Mouse (Mus musculus): ENCODE results near the gene BC048403.
"Not testable (repeated sequence)": the region's sequence is repeated elsewhere in the genome, so short reads cannot be mapped to it uniquely, and the experiment has no call there.

BC048403 gene

DNA sequence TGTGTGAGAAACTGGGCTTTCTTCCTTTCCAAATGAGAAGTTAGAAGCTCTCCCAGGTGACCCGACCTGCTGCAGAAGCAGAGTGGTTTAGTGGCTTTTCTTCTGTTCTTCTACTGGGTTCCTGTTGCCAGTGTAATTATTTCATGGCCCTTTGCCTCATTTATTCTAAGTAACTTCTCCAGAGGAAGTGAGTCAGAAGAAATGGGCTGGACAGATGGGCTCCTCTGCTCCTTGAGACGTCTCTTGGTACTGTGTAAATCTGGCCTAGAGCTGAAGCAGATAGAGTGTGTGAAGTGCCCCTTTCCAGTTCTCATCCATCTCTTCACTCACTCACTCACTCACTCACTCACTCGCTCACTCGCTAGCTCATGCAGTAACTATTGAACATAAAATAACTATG lies 16.9 kb downstream of the BC048403 start:
- DNase-seq (ENCODE audit: low spot score) = no peak

DNA sequence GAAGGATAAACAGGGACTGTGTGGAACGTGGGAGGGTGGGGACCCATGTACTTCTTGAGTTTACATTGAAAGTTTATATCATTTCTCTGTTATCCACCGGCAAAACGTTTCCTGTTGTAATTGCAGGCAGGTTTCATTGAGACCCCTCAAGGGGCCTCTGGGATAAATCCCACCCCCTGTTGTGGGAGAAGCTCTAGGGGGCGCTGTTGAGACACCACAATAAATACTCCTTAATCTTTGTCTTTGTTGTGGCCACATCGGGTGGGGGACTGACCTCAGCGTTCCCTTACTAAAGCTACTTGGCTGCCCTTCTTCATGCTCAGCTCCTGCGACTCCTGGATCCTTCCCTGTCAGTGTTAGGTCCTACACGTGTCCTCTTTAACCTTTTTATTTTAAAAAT lies 19.4 kb downstream of the BC048403 start:
- DNase-seq (ENCODE audit: low spot score) = no peak

DNA sequence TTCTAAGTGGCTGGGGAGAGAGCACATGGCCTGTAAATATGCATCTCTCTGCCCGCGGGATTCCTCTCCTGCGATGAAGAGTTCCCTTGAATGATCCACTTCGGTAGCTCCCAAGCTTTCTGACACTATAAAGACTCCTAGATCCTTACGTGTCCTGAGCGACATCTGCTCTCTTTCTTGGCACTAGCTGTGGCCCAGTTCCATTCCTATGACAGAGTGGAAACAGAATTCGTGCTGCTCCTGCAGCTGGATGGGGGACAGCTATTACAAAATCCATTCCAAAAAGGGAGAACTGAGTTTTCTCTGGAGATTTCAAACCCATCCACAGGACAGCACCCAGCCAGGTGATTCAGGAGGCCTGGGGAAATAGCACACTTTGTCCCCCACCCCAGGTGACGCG lies 22.4 kb downstream of the BC048403 start:
- DNase-seq (ENCODE audit: low spot score) = no peak

DNA sequence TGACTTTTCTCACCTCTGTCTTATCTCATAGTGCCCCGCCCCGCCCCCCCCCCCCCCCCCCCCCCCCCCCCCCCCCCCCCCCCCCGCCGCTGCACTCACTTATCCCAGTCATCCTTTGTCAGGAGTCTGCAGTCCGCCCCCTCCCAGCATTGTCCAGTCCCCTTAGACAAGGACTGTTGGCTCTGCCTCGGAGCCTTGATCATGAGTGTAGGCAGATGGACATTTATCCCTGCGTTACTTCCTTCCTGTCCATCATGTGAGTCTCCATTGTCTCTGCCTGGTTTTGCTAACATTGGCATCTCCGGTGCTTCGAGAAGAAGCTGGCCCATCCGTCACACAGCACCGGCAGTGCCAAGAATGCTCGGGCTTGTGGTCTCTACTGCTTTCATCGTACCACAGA lies 23.5 kb downstream of the BC048403 start:
- no peak for DNase-seq (ENCODE audit: low spot score)

DNA sequence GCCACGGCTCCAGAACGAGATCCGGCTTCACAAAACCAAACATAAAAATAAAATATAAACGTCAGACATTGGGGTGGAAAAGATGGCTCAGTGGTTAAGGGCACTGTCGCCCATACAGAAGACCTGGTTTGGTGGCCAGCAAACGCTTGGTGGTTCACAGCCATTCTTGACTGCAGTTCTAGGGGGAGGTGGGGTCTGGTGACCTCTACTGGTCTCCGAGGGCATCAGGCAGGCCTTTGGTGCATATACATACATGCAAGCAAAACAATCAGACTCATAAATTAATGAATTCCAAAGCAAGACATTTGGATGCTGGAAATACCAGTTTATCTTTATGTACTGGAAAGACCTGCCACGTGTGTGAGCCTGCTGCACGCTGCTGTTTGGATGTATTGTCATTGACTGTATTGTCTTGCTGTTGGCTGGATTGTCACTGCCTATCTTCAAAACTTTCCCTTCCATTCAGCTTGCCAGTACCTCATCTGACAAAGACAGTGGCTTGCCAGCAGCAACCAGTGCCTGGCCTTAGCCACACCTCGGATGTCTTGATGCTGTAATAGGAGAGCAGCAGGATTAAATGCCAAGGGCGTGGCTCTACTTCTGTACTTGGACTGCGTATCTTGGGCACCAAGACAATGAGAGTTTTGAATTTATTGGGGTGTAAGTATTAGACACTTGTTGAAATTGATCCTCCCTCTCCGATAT lies 24.9 kb downstream of the BC048403 start:
- DNase-seq (ENCODE audit: low spot score) = no peak

DNA sequence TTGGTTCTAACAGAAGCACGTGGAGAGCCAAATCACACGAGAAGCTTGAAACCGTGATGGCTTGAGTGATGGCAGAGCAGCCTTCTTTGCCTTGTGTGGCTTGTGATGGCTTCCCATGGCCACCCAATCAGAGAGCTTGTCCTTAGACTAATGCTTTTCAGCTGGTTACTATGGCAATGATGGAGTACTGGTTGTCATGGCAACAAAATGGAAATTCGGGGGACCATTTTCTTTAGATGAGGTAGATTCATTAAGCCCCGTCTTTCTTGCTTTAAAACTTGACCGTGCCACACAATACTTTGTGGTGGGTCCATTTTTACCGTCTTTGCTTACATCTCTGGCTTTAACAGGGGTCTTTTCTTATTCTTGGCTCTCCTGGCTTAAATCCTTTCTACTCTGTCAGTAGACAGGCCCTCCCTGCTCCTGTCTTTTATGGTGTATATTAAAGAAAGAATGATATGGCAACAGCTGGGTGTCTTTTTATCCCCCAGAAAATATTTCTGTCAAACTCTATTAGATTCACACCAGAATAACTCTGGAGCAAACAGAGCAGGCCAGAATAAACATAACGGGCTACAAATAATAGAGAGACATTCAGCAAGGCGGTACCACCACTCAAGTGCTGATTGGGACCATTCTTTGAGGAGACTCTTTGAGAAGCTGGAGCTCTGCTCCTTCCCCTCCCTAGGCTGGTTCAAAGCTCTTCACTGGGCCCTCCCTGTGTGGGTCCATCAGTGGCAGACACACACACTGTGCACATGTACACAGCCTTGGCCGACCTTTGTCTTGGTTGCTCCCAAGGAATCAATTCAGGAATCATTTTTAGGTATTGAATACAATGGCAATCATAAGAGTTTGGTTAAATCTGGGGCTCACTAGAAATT lies 25.7 kb downstream of the BC048403 start:
- peak; percentile 26 for DNase-seq (ENCODE audit: low spot score)

DNA sequence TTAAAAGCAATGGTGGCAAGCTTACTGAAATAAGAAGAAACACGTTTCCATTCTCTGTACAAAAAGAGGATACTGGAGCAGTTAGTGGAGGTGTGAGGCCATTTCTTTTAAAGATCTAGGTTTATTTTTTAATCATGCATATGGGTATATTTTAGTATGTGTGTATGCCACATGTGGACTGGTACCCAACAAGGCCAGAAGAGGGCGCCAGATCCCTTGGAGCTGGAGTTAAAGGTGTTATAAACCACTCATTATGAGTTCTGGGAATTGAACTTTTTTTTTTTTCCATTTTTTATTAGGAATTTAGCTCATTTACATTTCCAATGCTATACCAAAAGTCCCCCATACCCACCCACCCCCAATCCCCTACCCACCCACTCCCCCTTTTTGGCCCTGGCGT lies 27.6 kb downstream of the BC048403 start:
- DNase-seq (ENCODE audit: low spot score) = not testable (repeated sequence)

DNA sequence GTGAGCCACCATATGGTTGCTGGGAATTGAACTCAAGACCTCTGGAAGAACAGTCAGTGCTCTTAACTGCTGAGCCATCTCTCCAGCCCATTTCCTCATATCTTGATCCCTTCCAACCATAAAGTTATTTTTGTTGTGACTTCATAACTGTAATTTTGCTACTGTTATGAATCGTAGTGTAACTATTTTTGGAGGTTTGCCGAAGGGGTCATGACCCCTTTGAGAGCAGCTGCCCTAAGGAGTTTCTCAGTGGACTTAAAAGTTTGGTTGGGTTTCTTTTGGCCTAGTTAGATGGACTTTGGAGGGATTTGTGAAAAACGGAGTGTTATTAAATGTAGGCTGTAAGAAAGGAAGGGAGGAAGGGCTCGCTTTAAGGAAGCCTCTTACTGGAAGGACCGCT lies 30.0 kb downstream of the BC048403 start:
- no peak for DNase-seq (ENCODE audit: low spot score)

DNA sequence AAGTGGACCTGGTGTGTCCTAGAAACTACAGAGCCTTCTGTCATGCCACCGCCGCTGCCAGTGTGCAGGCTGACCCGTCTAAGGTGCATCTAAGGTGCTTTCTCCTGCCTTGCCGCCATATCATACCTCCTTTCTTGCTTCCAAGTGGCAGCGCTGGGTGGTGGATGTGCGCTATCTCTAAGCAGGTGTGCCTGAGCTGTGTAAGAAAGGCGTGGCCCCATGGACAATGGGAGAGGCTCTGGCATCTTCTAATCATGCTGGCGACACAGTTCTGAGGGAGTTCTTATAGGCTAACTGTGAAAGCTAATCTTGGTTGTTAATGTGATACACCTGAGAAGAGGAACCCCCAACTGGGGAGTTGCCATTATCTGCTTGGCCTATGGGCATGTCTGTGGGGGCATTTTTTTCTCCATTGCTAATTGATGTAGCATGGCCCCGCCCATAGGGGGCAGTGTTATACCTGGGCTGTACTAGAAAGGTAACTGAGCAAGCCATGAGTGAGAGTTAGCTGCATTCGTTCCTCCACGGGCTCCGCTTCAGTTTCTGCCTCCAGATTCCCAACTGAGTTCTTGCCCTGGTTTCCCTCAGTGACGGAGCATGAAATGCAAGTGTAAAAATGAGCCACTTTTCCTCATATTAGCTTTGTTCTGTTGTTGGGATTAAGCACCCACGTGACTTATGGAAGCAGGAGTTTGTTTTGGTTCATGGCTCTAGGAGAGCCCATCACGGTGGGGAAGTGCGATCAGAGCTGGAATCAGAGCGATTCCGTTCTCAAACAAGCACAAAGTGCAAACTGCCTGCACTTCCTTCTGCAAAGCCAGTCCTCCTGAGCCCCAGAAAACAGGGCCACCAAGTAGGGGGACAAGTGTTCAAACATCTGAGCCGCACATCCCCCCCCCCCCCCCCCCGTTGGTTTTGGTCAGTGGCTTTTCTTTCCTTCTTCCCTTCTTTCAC lies 31.2 kb downstream of the BC048403 start:
- no peak for DNase-seq (ENCODE audit: low spot score)

DNA sequence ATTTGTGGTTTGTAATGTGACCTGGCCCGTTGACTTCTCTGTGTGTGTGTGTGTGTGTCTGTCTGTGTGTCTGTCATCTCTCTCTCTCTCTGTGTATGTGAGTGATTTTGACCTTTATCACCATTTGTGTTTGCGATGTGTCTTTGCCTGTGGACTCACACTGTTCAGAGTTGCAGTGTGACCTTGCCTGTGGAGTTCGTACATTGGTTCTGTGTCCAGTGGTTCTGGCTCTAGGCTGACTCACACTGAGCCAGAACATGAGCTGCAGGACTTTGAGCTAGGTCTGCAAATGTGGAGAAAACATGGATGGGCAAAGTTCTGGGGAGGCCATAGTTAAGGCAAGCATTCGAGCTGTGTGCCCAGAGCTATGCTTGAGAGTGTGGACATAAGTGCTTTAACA lies 34.1 kb downstream of the BC048403 start:
- DNase-seq (ENCODE audit: low spot score) = no peak

DNA sequence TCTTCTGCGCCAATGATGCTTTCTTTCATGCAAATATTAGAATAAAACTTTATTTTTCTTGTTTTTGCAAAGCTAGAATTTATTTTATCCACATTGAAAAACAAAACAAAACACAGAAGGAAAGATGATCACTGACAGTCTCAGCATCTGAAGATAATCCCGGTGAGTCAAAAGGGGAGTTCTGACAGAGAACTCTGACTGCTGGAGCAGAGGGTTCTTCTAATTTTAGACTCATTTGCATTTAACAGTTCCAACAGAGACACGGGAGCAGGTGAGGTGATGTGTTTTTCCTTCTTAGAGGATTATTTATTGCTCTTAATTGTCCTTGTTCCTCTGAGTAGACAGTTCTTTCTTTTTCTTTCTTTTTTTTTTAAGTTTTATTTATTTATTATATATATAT lies 36.3 kb downstream of the BC048403 start:
- no peak for DNase-seq (ENCODE audit: low spot score)

DNA sequence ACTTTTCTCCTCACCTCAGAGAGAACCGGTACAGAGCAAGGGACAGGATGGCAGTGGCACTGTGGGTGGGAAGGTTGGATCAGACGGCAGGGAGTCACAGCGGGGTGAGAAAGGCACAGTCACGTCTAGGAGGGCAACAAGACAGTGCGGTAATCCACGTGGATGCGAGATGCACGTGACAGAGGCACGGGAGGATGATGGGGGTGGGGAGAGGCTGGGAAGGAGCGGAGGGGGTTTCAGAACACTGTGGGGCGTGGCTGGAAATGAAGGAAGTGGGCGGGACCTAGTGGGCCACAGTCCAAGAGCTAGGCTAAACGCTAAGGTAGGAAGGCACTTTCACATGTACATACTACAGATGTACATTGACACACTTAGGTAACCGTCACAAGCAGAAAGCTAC lies 41.4 kb downstream of the BC048403 start:
- no peak for DNase-seq (ENCODE audit: low spot score)

DNA sequence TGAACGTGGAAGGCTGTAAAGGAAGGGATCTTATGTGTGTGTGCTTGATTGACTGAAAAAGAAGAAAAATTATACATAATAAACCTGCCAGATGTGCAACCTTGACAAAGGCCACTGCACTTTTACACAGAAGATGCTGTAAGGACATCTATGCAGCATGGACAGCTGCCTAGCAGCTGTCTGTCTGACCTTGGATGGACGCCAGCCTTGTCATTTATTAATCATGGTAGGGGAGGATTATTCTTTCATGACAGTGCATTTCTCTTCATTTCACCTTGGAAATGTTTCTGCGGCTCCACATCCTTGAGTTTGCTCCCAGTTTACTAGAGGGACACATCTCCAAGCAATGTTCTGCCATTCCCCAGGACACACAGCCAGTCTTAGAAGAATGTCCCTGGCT lies 48.8 kb downstream of the BC048403 start:
- DNase-seq (ENCODE audit: low spot score) = no peak

DNA sequence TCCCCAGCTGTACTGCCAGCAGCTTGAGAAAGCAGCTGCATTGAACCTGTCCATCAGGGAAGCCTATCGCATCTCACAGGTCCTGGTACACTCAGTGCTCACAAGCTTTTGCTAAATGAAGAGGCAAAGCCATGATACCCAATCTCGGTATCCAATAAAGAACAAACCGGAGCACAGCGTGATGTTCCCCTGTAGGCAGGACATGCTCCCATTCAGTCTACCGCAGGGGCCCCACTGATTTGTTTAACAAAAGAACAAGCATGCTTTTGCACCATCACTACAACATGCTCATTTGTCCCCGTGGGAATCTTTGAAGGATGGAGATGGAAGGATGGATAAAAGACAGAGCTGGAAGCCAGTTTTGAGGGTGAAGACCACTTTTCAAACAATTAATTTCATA lies 50.3 kb downstream of the BC048403 start:
- no peak for DNase-seq (ENCODE audit: low spot score)

DNA sequence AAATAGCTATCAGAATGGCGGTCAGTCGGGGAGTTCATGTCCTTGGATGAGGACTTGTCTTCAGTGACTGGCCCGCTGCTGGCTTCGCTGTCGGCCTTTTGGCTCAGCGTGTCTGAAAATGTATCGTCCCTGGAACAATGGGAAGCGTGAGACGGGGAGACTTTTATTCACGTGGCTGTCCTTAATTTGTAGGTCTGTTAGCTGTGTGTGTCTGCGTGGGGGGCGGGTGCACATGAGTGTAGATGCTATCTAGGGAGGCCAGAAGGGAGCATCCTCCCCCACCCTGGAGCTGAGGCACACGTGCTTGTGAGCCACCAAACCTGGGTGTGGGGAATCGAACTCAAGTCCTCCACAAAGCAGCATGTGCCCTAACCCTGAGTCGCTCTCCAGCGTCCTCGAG lies 52.9 kb downstream of the BC048403 start:
- DNase-seq (ENCODE audit: low spot score) = no peak

DNA sequence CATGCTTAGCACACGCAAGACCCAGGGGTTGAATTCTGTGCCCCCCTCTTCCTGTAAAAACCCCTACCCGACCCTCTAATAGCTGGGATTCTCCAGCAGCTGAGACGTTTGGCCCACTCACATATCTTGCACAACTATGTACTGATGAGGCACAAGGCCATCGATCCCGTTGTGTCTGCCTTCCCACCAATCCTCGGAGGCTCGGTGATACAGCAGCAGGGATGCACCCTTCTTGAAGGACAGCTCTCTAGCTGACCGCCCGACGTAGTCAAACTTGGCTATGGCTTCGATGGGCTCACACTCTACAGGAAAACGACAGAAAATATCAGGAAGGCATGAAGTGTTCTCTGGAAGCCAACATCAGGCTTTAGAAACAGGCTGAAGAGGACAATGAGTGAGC lies 54.7 kb downstream of the BC048403 start:
- DNase-seq (ENCODE audit: low spot score) = no peak

DNA sequence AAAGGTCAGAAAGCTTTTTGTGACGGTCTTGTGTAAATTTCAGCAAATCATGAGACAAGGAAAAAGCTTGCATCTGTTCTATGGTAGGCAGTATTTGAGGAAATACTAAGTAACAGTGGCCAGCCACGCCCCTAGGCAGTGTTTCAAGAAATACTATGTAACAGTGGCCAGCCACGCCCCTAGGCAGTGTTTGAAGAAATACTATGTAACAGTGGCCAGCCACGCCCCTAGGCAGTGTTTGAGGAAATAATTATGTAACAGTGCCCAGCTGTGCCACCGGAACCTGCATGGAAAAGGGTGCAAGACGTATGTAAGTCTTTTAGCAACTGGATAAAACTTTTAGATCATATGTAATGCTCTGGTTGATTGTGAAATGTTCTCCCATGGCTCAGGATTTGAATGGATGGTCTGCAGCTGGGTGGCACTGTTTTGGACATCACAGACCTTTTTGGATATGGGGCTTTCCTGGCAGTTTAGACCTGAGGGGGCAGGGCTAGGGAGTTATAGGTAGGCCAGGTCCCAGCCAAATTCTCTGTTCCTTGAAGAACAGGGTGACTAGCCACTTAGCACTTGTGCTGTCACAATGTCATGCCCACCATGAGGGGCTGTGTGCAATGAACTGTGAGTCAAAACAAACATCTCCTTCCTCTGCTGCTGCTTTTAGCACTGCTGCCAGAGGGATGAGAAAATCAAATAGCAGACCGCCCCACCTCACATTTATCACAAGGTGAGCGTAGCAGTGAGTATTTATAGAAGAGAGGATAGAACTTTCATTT lies 56.5 kb downstream of the BC048403 start:
- DNase-seq (ENCODE audit: low spot score) = no peak

DNA sequence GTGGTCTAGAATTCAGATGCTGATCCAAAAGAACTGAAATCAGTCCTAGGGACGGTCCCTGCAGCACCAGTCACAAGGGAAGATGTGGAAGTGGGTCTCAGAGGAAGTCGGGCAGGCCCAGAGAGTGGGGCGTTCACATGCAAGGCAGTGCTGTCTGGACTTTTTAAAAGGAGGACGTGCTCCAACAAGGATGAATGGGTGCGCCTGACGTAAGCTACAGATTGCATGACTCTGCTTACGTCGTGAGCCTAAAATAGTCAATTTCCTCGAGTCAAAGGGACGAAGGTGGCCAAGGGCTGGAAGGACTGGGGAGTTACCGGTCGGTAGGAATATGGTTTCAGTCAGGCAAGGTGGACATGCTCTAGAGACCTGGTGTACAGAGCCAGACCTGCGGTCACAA lies 60.3 kb downstream of the BC048403 start:
- DNase-seq (ENCODE audit: low spot score) = no peak

All from left cerebral cortex, adult 11 months (tissue).